Mouse (Mus musculus) limb, embryonic 10.5 days (tissue): Measurements from ENCODE around the gene Cldn14. TPM values are rescaled to one million over a fixed set of nuclear protein-coding genes. Genes with fewer than 3 reads are reported as not detected.
A peak's percentile ranks its signal among the peaks of the same experiment; 100 is the strongest.

ENCODE experiments used
- DNase-seq: peaks from one replicate; pipeline ENCODE4 v3.0.0-alpha.2; 2017; ENCODE audit warnings: low spot score
- H3K27ac ChIP-seq: fragments of 300-500 bp; sonication (generic); 2 replicates; pipeline ENCODE4 v1.5.1; 2016; ENCODE audit warnings: mild to moderate bottlenecking
- H3K27me3 ChIP-seq: fragments of 300-500 bp; sonication (generic); 2 replicates; pipeline ENCODE4 v1.6.1; 2016; ENCODE audit warnings: low read depth, mild to moderate bottlenecking; ENCODE audit not compliant: poor library complexity, severe bottlenecking
- H3K36me3 ChIP-seq: fragments of 300-500 bp; sonication (generic); 2 replicates; pipeline ENCODE4 v1.6.1; 2016; ENCODE audit warnings: mild to moderate bottlenecking, moderate library complexity
- H3K4me1 ChIP-seq: fragments of 300-500 bp; sonication (generic); 2 replicates; pipeline ENCODE4 v1.6.1; 2016
- H3K4me3 ChIP-seq: fragments of 300-500 bp; sonication (generic); 2 replicates; pipeline ENCODE4 v1.5.1; 2016; ENCODE audit warnings: mild to moderate bottlenecking, moderate library complexity
- H3K9me3 ChIP-seq: fragments of 300-500 bp; sonication (generic); replicated peaks from 2 replicates; pipeline ENCODE4 v1.6.1; 2016; ENCODE audit warnings: mild to moderate bottlenecking
- WGBS: fragments of 180-500 bp; shearing (Covaris S2); methylation state at CpG from one replicate; pipeline ENCODE4 v1.1.7; 2016; 5-methylcytosine and 5-hydroxymethylcytosine counted together
- polyA plus RNA-seq: library from polyadenylated mRNA; unstranded; fragments of >200 nt; fragmentation: Nextera tagmentation; extraction: Ambion mirVana; gene quantifications from 2 replicates; pipeline ENCODE4 v1.2.1, GENCODE M21; 2016

Cldn14 gene
- polyA plus RNA-seq, 1 experiment from 2014 or later: not detected

DNA sequence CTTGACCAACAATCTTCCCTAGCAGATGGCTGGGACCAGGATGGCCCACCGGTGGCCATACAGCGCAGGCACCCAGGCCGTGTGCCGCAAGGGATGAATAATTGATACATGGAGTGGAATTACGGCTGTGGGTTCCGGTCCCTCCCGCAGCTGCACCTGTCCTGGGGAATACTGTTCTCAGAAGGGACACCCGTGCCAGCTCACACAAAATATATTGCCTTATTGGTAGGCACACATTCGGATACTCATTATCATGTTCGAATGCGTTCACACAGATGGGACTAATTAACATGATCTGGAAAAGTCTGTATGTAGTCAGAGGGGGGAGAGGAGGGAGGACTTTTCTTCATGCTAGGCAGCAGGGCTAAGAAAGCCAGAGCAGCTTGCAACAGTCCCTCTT, 37.6 kb downstream of the Cldn14 start:
- Histone ChIP-seq H3K36me3 (no peaks in the 10 kb centered on the region), H3K27ac (no peak overlapping the region), H3K4me3 (no peak overlapping the region), H3K9me3 (no peaks in the 10 kb centered on the region), H3K4me1 (peaks cover 34% of the 10 kb centered on the region), H3K27me3 (peaks cover 8% of the 10 kb centered on the region; the same call in 1 of the 2 replicates)
- no peak for DNase-seq
- 85% methylated on average over 11 of the region's 11 CpGs for WGBS

DNA sequence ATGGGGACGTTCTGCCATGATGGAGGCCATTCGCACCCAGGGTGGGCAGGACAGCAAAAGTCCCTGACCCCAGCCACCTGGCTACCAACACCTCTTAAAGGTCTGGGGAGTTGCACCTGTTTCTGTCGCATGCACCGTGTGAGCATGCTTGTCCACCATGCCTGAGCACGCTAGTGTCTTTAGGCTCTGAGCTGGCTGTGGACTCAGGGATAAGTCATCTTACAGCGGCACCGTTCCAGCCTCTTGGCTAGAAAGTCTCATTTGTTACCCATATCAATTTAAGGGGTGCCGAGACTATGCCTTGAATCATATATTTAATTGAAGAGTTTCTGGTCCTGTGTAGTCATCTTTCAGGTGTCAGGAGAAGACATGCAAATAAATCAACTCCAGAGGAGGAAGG, 40.7 kb downstream of the Cldn14 start:
- Histone ChIP-seq H3K27me3 (peaks cover 8% of the 10 kb centered on the region; the same call in 1 of the 2 replicates), H3K36me3 (no peaks in the 10 kb centered on the region), H3K4me1 (peaks cover 17% of the 10 kb centered on the region), H3K4me3 (no peak overlapping the region), H3K9me3 (no peaks in the 10 kb centered on the region), H3K27ac (no peak overlapping the region)
- WGBS: 94% methylated on average over 8 of the region's 8 CpGs
- no peak for DNase-seq

DNA sequence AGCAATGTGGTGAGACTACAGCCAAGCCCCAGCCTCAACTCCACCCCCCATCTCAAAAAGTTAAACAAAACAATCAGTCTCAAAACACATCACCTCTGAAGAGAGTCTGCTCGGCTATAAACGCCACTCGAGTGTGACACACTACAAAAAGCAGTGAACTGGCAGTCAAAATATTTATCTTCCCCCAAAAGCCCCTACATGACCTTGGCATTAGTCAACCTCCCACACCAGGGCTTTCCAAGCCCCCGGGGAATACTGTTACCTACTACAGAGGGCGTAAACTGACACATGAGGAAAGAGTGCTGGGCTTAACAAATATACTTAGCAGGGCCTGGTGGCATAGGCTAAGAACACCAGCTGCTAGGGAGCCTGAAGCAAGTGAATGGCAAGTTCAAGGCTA, 46.4 kb downstream of the Cldn14 start:
- no peak overlapping the region for H3K4me3 ChIP-seq
- WGBS: 40% methylated on average over 5 of the region's 5 CpGs
- no peak overlapping the region for H3K27ac ChIP-seq
- no peaks in the 10 kb centered on the region for H3K27me3 ChIP-seq
- H3K36me3 ChIP-seq: no peaks in the 10 kb centered on the region
- no peaks in the 10 kb centered on the region for H3K9me3 ChIP-seq
- DNase-seq: no peak
- peaks cover 13% of the 10 kb centered on the region; the same call in 1 of the 2 replicates for H3K4me1 ChIP-seq

DNA sequence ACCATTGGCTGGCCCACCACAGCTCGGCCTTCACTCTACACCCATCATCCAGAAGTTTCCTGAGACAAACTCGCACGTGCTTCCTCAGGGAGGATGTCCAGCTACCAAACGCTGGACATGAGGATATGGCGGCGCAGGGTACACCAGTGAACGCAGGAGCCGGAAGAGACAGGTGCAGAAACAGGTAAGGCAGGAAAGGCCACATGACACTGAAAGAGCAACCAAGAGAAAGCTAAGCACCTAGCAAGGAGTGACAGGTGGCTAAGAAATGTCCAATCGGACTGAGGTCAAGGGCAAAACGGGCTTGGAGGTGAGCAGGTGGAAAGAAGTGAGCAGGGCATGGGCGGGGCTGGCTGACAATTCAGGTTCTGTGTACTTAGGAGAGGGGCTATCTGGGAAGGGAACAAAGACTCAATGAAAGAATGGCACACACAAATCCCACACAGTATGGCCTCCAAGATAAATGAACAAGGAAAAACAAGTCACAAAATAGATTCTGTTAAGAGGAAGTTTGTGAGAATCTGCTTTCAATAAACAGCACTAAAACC, 47.5 kb downstream of the Cldn14 start:
- 89% methylated on average over 11 of the region's 11 CpGs for WGBS

DNA sequence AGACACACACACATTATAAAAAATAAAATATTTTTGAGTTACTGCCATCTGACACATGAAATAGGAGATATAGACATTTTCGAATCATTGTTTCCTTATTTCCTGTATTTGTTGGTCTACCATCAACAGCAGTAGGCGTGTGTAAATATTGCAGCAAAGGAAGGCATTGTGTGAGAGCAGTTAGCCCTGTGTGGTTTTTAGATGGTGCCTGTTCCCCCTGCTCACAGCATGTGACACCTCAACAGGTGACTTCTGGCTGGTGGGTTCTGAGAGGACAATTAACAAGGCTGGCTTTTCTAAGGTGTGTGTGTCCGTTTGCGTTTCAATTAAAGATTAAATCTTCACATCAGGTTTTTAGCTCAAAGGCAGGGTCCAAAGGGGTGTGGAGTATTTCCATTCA, 48.1 kb downstream of the Cldn14 start:
- WGBS: 93% methylated on average over 4 of the region's 4 CpGs
- Histone ChIP-seq H3K9me3 (no peaks in the 10 kb centered on the region), H3K27ac (no peak overlapping the region), H3K27me3 (no peaks in the 10 kb centered on the region), H3K4me3 (no peak overlapping the region), H3K36me3 (no peaks in the 10 kb centered on the region), H3K4me1 (peaks cover 23% of the 10 kb centered on the region; the same call in 1 of the 2 replicates)
- no peak for DNase-seq

More for the DNA sequence above, 47.5 kb downstream of the Cldn14 start:
- no peak for DNase-seq
- Histone ChIP-seq H3K36me3 (no peaks in the 10 kb centered on the region), H3K4me1 (peaks cover 23% of the 10 kb centered on the region; the same call in 1 of the 2 replicates), H3K27me3 (no peaks in the 10 kb centered on the region), H3K9me3 (no peaks in the 10 kb centered on the region), H3K4me3 (no peak overlapping the region), H3K27ac (no peak overlapping the region)

DNA sequence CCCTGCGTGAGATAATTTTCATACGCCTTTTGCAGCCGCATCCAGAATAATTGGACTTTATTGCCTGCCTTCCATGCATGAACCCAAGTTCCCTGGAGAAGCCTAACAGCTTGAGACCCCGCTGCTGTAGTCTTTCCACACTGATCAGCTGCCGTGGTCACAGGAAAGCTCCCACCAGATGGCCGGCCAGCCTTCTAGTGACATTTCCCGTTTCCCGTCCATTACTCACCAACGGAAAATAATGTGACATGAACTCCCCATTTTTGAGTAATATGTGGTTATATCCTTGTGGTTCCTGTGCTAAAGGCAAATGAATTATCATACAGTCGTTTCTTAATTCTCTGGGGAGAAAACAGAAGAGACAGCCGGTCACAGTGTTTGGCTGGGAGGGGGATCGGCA, 51.2 kb downstream of the Cldn14 start:
- 83% methylated on average over 12 of the region's 12 CpGs for WGBS
- no peaks in the 10 kb centered on the region for H3K27me3 ChIP-seq

DNA sequence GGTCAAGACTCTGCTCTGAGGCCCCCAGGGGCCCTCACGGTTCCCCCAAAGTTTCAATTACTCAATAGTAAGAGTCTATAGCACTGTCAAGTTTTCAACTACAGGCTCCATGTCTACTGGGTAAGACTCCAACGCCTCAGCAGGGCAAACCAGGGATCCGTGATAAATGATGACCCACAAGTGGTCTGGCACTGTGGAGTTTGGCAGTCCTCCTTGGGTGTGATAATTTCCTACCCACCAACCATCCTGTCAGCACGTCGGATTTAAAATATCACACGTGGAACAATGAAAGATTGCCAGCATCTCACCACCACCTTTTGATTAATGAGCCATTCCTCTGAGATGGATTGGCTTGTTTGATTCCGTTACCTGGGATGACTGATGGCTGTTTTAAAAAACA, 51.7 kb downstream of the Cldn14 start:
- no peak for DNase-seq
- Histone ChIP-seq H3K9me3 (no peaks in the 10 kb centered on the region), H3K27me3 (no peaks in the 10 kb centered on the region), H3K4me1 (peaks cover 23% of the 10 kb centered on the region), H3K4me3 (no peak overlapping the region), H3K36me3 (no peaks in the 10 kb centered on the region), H3K27ac (no peak overlapping the region)
- 82% methylated on average over 7 of the region's 7 CpGs for WGBS

More for the DNA sequence above, 51.2 kb downstream of the Cldn14 start:
- no peak overlapping the region for H3K27ac ChIP-seq
- no peaks in the 10 kb centered on the region for H3K9me3 ChIP-seq
- peaks cover 22% of the 10 kb centered on the region for H3K4me1 ChIP-seq
- no peaks in the 10 kb centered on the region for H3K36me3 ChIP-seq
- H3K4me3 ChIP-seq: no peak overlapping the region
- DNase-seq: no peak

DNA sequence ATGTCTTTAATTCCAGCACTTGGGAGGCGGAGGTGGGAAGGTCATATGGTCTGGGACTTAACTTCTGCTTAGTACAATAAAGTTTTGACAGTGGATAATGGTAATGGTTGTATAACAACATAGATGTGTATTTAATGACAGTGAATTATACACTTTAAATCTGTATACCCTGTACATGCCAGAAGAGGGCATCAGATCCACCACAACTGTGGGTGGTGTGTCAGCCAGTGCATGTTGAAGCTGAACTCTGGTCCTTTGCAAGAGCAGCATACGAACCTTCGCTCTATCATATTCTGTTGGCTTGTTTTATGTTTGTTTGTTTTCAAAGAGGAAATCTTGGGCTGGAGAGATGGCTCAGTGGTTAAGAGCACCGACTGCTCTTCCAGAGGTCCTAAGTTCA, 61.2 kb downstream of the Cldn14 start:
- no peak overlapping the region for H3K4me3 ChIP-seq
- no peaks in the 10 kb centered on the region for H3K9me3 ChIP-seq
- DNase-seq: no peak
- H3K36me3 ChIP-seq: no peaks in the 10 kb centered on the region
- WGBS: 89% methylated on average over 4 of the region's 4 CpGs
- H3K4me1 ChIP-seq: peaks cover 23% of the 10 kb centered on the region
- peaks cover 16% of the 10 kb centered on the region; the same call in 1 of the 2 replicates for H3K27me3 ChIP-seq
- H3K27ac ChIP-seq: no peak overlapping the region

DNA sequence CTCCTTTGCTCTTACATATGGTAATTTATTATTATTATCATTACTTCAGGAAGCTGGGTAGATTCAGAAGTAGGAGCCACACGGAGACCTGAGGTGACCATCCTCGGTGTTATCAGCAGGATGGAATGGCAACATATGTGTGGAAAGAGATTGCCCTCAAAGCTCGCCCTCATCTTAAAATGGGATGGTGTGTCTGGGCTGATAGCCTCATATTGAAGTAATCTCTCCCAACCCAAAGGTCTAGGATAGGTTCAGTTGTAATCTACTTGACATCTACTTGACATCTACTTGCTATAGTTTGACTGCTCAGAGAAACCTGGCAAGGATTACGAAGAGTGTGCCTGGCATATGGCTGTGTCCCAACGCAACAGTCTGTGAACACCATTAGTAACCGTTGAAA, 64.3 kb downstream of the Cldn14 start:
- 81% methylated on average over 6 of the region's 6 CpGs for WGBS

DNA sequence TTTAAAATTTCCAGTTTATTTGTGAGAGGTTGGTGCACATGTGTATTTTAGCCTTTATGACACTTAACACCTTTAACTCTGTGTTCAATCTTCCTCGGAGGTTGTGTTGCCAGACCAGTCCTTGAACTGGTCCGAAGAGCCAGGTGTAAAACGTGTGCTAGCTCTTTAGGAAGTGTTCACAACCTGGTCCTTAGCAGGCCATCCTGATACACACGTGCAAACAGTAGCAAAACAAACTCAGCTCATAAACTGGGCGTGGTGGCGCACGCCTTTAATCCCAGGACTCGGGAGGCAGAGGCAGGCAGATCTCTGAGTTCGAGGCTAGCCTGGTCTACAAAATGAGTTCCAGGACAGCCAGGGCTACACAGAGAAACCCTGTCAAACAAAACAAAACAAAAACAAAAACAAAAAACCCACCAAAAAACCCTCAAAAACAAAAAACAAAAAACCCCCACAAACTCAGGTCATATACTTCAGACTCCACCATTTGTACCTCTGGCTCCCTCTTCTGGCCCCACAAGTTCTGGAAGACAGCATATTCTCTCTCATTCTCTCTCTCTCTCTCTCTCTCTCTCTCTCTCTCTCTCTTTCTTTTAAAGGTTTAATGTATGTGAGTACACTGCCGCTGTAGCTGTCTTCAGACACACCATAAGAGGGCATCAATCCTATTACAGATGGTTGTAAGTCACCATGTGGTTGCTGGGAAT, 65.7 kb downstream of the Cldn14 start:
- DNase-seq: no peak
- Histone ChIP-seq H3K27me3 (peaks cover 1% of the 10 kb centered on the region; the same call in 1 of the 2 replicates), H3K4me3 (no peak overlapping the region), H3K36me3 (no peaks in the 10 kb centered on the region), H3K9me3 (no peaks in the 10 kb centered on the region), H3K27ac (no peak overlapping the region), H3K4me1 (peaks cover 44% of the 10 kb centered on the region)
- 91% methylated on average over 10 of the region's 10 CpGs for WGBS

More for the DNA sequence above, 64.3 kb downstream of the Cldn14 start:
- no peaks in the 10 kb centered on the region for H3K36me3 ChIP-seq
- H3K27ac ChIP-seq: no peak overlapping the region
- no peaks in the 10 kb centered on the region for H3K9me3 ChIP-seq
- H3K4me3 ChIP-seq: no peak overlapping the region
- peaks cover 36% of the 10 kb centered on the region for H3K4me1 ChIP-seq
- peaks cover 3% of the 10 kb centered on the region; the same call in 1 of the 2 replicates for H3K27me3 ChIP-seq
- DNase-seq: no peak

DNA sequence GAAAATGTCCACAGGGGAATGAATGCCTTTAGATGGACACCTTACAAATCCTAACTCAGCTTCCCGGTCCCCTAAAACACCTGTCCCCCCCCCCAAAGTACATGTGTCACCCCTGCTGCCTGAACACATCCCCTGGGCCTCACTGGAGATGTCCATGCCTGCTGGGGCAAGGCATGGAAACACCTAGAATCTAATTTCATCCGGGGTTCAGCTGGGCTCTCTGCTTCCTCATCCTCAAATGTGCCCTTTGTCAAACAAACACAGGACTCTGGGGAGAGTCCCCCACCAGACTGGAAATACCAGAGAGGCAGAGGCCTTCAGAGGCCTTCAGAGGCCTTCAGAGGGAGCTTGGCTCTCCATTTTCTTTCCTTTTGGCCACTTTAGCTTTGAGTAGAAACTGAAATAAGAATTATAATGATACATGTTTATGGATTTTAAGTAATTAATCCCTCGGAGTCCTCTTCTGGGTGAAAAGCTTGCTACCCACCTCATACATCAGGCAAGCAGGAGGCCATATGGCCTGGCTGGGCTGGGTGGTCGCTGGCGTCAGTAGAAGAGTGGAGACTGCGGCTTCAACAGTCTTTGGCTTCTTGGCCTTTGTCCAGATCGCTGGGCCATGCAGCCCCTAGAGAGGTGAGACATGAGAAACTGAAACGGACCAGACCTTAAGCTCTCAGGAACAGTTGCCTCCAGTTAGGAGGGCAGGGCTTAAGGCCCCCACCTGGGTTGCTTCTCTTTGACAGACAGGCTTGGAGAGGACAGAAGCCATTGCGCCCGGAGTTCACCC, 66.7 kb downstream of the Cldn14 start:
- Histone ChIP-seq H3K27me3 (peaks cover 11% of the 10 kb centered on the region), H3K4me1 (peaks cover 42% of the 10 kb centered on the region), H3K36me3 (no peaks in the 10 kb centered on the region), H3K9me3 (no peaks in the 10 kb centered on the region), H3K27ac (peak overlapping the region; percentile 27; the same call in 1 of the 2 replicates), H3K4me3 (no peak overlapping the region)
- WGBS: 87% methylated on average over 10 of the region's 10 CpGs
- no peak for DNase-seq

DNA sequence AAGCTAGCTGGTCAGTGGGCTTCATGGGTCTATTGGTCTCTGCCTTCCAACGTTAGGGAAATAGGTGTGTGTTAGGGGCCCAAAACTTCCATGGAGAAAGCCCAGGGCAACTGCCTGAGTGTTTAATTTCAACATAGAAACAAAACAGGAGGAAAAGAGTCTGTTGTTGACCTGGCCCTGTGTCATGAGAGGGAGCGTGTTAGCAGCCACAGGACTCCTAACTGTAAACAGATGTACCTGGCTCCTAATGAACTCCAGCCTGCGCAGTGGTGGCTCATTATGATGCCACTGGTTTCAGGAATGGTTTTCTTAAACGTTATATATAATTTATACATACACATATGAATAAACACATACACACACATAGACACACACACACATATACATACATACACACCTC, 68.7 kb downstream of the Cldn14 start:
- Histone ChIP-seq H3K27me3 (peaks cover 31% of the 10 kb centered on the region), H3K4me1 (peaks cover 54% of the 10 kb centered on the region), H3K36me3 (no peaks in the 10 kb centered on the region), H3K4me3 (no peak overlapping the region; the same call in 1 of the 2 replicates), H3K9me3 (no peaks in the 10 kb centered on the region), H3K27ac (peak overlapping the region; percentile 79)
- WGBS: 31% methylated on average over 4 of the region's 4 CpGs
- peak; percentile 70 for DNase-seq

DNA sequence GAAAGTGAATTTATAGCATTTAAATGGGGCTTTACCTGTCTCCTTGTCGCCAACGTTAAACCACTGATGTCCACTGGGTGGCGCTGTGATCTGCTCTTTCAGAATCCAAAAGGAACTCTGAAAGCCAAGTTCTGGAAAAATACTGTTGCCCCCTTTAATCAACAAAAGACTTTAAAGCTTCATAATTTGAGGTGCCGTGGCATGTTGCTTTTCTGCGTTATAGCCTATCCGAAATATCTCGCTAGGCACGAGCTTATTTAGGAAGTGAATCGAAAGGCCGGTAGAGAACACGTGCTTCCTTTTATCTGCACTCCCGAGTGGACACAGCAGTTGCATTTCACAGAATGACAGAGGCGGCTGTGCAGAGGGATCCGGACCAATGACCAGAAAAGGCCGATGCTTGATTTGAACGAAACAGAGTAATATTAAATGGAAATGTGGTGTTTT, 70.2 kb downstream of the Cldn14 start:
- peaks cover 59% of the 10 kb centered on the region for H3K4me1 ChIP-seq
- H3K36me3 ChIP-seq: no peaks in the 10 kb centered on the region
- WGBS: 18% methylated on average over 16 of the region's 16 CpGs
- peaks cover 44% of the 10 kb centered on the region for H3K27me3 ChIP-seq
- peak; percentile 90 for DNase-seq
- no peaks in the 10 kb centered on the region for H3K9me3 ChIP-seq
- H3K4me3 ChIP-seq: peak overlapping the region; percentile 39
- H3K27ac ChIP-seq: peak overlapping the region; percentile 77
